Mouse (Mus musculus) CH12.LX (cell line): Measurements from ENCODE around the gene H2-DMa. TPM values are rescaled to one million over a fixed set of nuclear protein-coding genes. Genes with fewer than 3 reads are reported as not detected.
A peak's percentile ranks its signal among the peaks of the same experiment; 100 is the strongest.

ENCODE experiments used
- DNase-seq: peaks from one replicate; pipeline ENCODE4 v3.0.0-alpha.2; 2013; ENCODE audit errors: extremely low read depth
- H3K27ac ChIP-seq: 2 replicates; pipeline ENCODE4 v1.5.1; 2012; ENCODE audit warnings: low read depth, mild to moderate bottlenecking, control low read depth, moderate library complexity; ENCODE audit not compliant: insufficient read depth
- H3K27me3 ChIP-seq: replicated peaks from 2 replicates; pipeline ENCODE3; 2012; ENCODE audit warnings: inconsistent platforms
- H3K36me3 ChIP-seq, 2 experiments: replicated peaks in 1 of 2; 2 replicates each; pipeline versions ENCODE3 to v1.6.1; 2012; ENCODE audit warnings: inconsistent platforms in 1 of 2, low read length in 1 of 2, mild to moderate bottlenecking in 1 of 2, mixed read lengths in 1 of 2, moderate library complexity in 1 of 2; ENCODE audit not compliant: control insufficient read depth in 1 of 2, insufficient read depth in 1 of 2
- H3K4me1 ChIP-seq, 2 experiments: 2 replicates each; pipeline ENCODE4 v1.6.1; 2012; ENCODE audit warnings: inconsistent platforms in 1 of 2, moderate library complexity in 1 of 2; ENCODE audit not compliant: insufficient read depth in 2 of 2, control insufficient read depth in 1 of 2
- H3K4me2 ChIP-seq: 2 replicates; pipeline ENCODE4 v1.6.1; 2012; ENCODE audit warnings: low read depth, mild to moderate bottlenecking, control low read depth; ENCODE audit not compliant: poor library complexity, insufficient read depth, severe bottlenecking
- H3K4me3 ChIP-seq, 3 experiments: fragments of 150-350 bp in 1 of 3; sonication (generic) in 1 of 3; replicated peaks in 1 of 3; 2 replicates each; pipeline versions ENCODE3 to v1.5.1; 2011 to 2012; ENCODE audit warnings: low read depth in 2 of 3, low read length in 2 of 3, mild to moderate bottlenecking in 2 of 3, moderate library complexity in 2 of 3, control low read depth in 1 of 3, improper control_type of control experiment in 1 of 3, inconsistent platforms in 1 of 3, mixed read lengths in 1 of 3; ENCODE audit not compliant: poor library complexity in 1 of 3
- H3K79me2 ChIP-seq: replicated peaks from 2 replicates; pipeline ENCODE4 v1.6.1; 2012; ENCODE audit warnings: mild to moderate bottlenecking, moderate library complexity; ENCODE audit not compliant: control insufficient read depth, poor library complexity, insufficient read depth, severe bottlenecking; ENCODE audit errors: extremely low read depth
- H3K9ac ChIP-seq: 2 replicates; pipeline ENCODE4 v1.6.1; 2012; ENCODE audit warnings: low read depth, mild to moderate bottlenecking, control low read depth, moderate library complexity; ENCODE audit not compliant: insufficient read depth
- H3K9me3 ChIP-seq: replicated peaks from 2 replicates; pipeline ENCODE3; 2012; ENCODE audit warnings: low read length, inconsistent platforms, mixed read lengths
- BHLHE40 ChIP-seq: IDR thresholded peaks from 2 replicates; pipeline ENCODE4 v1.6.1; 2011; ENCODE audit warnings: mild to moderate bottlenecking, low read depth, low read length, improper control_type of control experiment
- CHD1 ChIP-seq: IDR thresholded peaks from 2 replicates; pipeline ENCODE4 v1.6.1; 2012; ENCODE audit warnings: low read depth, low read length, improper control_type of control experiment, inconsistent platforms
- CTCF ChIP-seq, 2 experiments: IDR thresholded peaks in 1 of 2; conservative IDR thresholded peaks in 1 of 2; 2 replicates each; pipeline ENCODE4 v1.5.1; 2011 to 2012; ENCODE audit warnings: low read depth in 2 of 2, low read length in 2 of 2, improper control_type of control experiment in 1 of 2, inconsistent platforms in 1 of 2, mild to moderate bottlenecking in 1 of 2, moderate library complexity in 1 of 2
- E2F4 ChIP-seq: IDR thresholded peaks from 2 replicates; pipeline ENCODE4 v1.6.1; 2011; ENCODE audit warnings: low read depth, low read length, improper control_type of control experiment; ENCODE audit not compliant: insufficient replicate concordance
- EP300 ChIP-seq: IDR thresholded peaks from 2 replicates; pipeline ENCODE4 v1.6.1; 2011; ENCODE audit warnings: low read length, improper control_type of control experiment
- ETS1 ChIP-seq: conservative IDR thresholded peaks from 2 replicates; pipeline ENCODE4 v1.6.1; 2012; ENCODE audit warnings: low read depth, mild to moderate bottlenecking, inconsistent platforms, low read length, improper control_type of control experiment, moderate library complexity
- HCFC1 ChIP-seq: IDR thresholded peaks from 2 replicates; pipeline ENCODE4 v1.6.1; 2012; ENCODE audit warnings: low read depth, mild to moderate bottlenecking, inconsistent platforms, low read length, improper control_type of control experiment
- JUN ChIP-seq: IDR thresholded peaks from 2 replicates; pipeline ENCODE4 v1.6.1; 2011; ENCODE audit warnings: low read depth, mild to moderate bottlenecking, low read length, improper control_type of control experiment, moderate library complexity; ENCODE audit not compliant: insufficient read depth
- KAT2A ChIP-seq: IDR thresholded peaks from 2 replicates; pipeline ENCODE4 v1.6.1; 2012; ENCODE audit warnings: low read length, improper control_type of control experiment, inconsistent platforms; ENCODE audit not compliant: insufficient replicate concordance
- MAX ChIP-seq: IDR thresholded peaks from 2 replicates; pipeline ENCODE4 v1.6.1; 2011; ENCODE audit warnings: low read length, improper control_type of control experiment
- MEF2A ChIP-seq: IDR thresholded peaks from 2 replicates; pipeline ENCODE4 v1.6.1; 2014; ENCODE audit warnings: low read depth, mild to moderate bottlenecking, inconsistent platforms, low read length, improper control_type of control experiment, borderline replicate concordance
- MXI1 ChIP-seq: IDR thresholded peaks from 2 replicates; pipeline ENCODE4 v1.6.1; 2011; ENCODE audit warnings: mild to moderate bottlenecking, low read depth, low read length, improper control_type of control experiment
- NELFE ChIP-seq: IDR thresholded peaks from 2 replicates; pipeline ENCODE4 v1.6.1; 2011; ENCODE audit warnings: low read depth, low read length, improper control_type of control experiment
- NRF1 ChIP-seq: IDR thresholded peaks from 2 replicates; pipeline ENCODE4 v1.6.1; 2014; ENCODE audit warnings: low read depth, mild to moderate bottlenecking, inconsistent platforms, low read length, improper control_type of control experiment, moderate library complexity
- SIN3A ChIP-seq: IDR thresholded peaks from 2 replicates; pipeline ENCODE4 v1.6.1; 2012; ENCODE audit warnings: low read length, improper control_type of control experiment, inconsistent platforms
- TBP ChIP-seq: conservative IDR thresholded peaks from 2 replicates; pipeline ENCODE4 v1.6.1; 2011; ENCODE audit warnings: low read depth, low read length, improper control_type of control experiment
- TCF12 ChIP-seq: IDR thresholded peaks from 2 replicates; pipeline ENCODE4 v1.6.1; 2014; ENCODE audit warnings: low read depth, mild to moderate bottlenecking, inconsistent platforms, low read length, improper control_type of control experiment
- ZC3H11A ChIP-seq: IDR thresholded peaks from 2 replicates; pipeline ENCODE4 v1.6.1; 2012; ENCODE audit warnings: low read depth, mild to moderate bottlenecking, inconsistent platforms, low read length, improper control_type of control experiment
- ZKSCAN1 ChIP-seq: IDR thresholded peaks from 2 replicates; pipeline ENCODE4 v1.6.1; 2012; ENCODE audit warnings: low read depth, inconsistent platforms, low read length, improper control_type of control experiment, borderline replicate concordance
- ZNF384 ChIP-seq: IDR thresholded peaks from 2 replicates; pipeline ENCODE4 v1.6.1; 2012; ENCODE audit warnings: low read depth, low read length, improper control_type of control experiment, inconsistent platforms
- dilution Hi-C: fragments of 300-500 bp; cut with MboI; formaldehyde crosslinking; loops from 2 replicates; pipeline ENCODE4 v1.14.3; 2020; ENCODE audit warnings: low sequenced_read_pairs; ENCODE audit not compliant: extremely low pct_unique_long_range_greater_than_20kb, extremely low pct_ligation_motif_present
- in situ Hi-C: fragments of 300-500 bp; cut with MboI; formaldehyde crosslinking; loops from 3 replicates; pipeline ENCODE4 v1.14.3; 2019; ENCODE audit warnings: low sequenced_read_pairs, low pct_ligation_motif_present, low pct_unique_long_range_greater_than_20kb, mixed read lengths
- polyA plus RNA-seq: library from polyadenylated mRNA; unstranded; fragments of >175 nt; gene quantifications from 2 replicates; pipeline ENCODE4 v1.2.1, GENCODE M21; 2012; ENCODE audit warnings: low read depth; ENCODE audit not compliant: insufficient read length
- total RNA-seq, 2 experiments: library from RNA; depleted of rRNA; stranded (reverse); fragments of 300-350 nt in 1 of 2; fragments of >200 nt in 1 of 2; gene quantifications; 2 replicates each; pipeline ENCODE4 v1.2.3; 2012 to 2014

Gene H2-DMa
- total and polyA plus RNA-seq, 3 experiments, result 67.7 to 119 (median 112) TPM

DNA sequence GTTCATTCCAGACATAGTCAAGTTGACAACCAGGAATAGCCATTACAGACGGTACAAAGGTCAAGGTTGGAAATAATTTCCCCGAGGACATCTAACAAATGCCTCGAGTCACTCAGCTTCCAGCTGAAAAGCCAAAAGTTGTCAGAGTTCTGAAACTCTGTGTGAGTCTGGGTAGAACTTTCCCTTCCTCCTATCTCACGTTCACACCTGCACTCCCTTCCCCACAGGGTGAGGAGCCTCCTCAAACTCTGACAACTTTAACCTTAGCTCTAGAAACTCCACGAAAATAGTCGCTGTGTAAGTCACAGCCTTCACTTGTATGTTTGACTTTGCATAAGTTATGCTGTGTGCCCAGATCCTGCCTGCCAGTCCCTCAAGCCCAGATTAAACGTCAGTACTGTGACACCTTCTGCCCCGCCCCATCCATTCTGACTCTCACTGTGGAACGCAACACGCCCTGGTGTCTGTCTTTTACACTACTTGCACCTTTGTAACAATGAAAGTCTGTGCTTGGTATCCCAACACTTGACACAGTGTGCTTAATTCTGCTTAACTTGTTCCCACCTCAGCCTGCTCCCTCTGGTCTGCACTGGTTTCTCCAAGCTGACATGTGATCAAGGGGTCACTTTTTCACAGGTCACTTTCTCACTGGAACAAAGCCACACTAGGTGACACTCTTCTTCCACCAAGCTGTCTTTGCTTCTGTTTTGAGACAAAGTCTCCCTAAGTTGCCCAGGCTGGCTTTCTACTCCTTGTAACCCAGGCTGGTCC, 20.4 kb upstream of the H2-DMa start:
- dilution Hi-C loops (no loop called here), in situ Hi-C loops (no loop called here)
- no peaks in the 10 kb centered on the region for H3K27me3 ChIP-seq
- H3K36me3 ChIP-seq, result peaks cover 3 to 23% of the 10 kb centered on the region in 2 experiments
- no peak overlapping the region for H3K4me3 ChIP-seq
- TF ChIP-seq BHLHE40 (peak; percentile 83), EP300 (no peak), SIN3A (no peak), TCF12 (no peak), ETS1 (peak; percentile 45)
- H3K4me1 ChIP-seq, result peaks cover 17 to 59% of the 10 kb centered on the region in 2 experiments
- no peak overlapping the region for H3K9ac ChIP-seq
- 0 out of 2 replicates have a peak overlapping the region, but pooled peaks have one; percentile 2 for H3K4me2 ChIP-seq
- no peaks in the 10 kb centered on the region for H3K79me2 ChIP-seq
- no peak for DNase-seq
- no peak overlapping the region for H3K27ac ChIP-seq
- peaks cover 7% of the 10 kb centered on the region for H3K9me3 ChIP-seq

DNA sequence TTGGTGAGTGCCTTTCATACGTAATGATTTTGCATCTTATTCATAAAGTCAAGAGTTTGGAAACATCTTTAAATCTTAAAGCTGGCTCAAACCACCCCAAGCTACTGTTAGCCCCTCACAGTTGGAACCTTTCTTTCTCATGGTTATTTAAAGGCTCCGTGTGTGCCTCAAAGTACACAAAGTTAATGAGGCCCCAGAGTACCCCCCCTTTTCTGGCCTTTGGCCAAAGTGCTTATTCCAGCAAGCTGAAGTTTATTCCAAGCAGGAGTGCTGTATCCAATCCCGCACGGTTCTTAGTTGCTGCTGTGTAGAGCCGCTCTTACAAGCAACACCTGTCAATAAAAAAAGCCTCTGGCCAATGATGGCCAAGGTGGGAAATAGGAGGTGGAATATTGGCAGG, 19.8 kb upstream of the H2-DMa start:
- dilution Hi-C loops (no loop called here), in situ Hi-C loops (no loop called here)
- Histone ChIP-seq H3K36me3 (peaks cover 0 to 17% of the 10 kb centered on the region in 2 experiments), H3K79me2 (no peaks in the 10 kb centered on the region), H3K9me3 (peaks cover under 1% of the 10 kb centered on the region), H3K27ac (no peak overlapping the region), H3K9ac (no peak overlapping the region), H3K4me3 (no peak overlapping the region), H3K4me1 (peaks cover 17 to 57% of the 10 kb centered on the region in 2 experiments), H3K4me2 (no peak overlapping the region), H3K27me3 (no peaks in the 10 kb centered on the region)
- no peak for TF ChIP-seq CHD1
- no peak for TF ChIP-seq MXI1
- no peak for TF ChIP-seq ZC3H11A
- no peak for TF ChIP-seq ZNF384
- no peak for TF ChIP-seq EP300
- TF ChIP-seq TBP, result no peak
- no peak for TF ChIP-seq MAX
- no peak for TF ChIP-seq ETS1
- no peak for TF ChIP-seq ZKSCAN1
- no peak for TF ChIP-seq NRF1
- no peak for TF ChIP-seq NELFE
- no peak for TF ChIP-seq CTCF (conservative IDR thresholded peaks at IDR 0.05 in 1 of 2, IDR thresholded peaks at IDR 0.05 in 1 of 2; ENCODE audit: low read depth in 2 of 2, low read length in 2 of 2)
- no peak for TF ChIP-seq HCFC1
- no peak for TF ChIP-seq KAT2A
- no peak for TF ChIP-seq E2F4
- TF ChIP-seq MEF2A, result no peak
- TF ChIP-seq JUN, result no peak
- no peak for DNase-seq
